Mouse (Mus musculus): ENCODE data around the gene Olfr1417. TPM values are rescaled to one million over a fixed set of nuclear protein-coding genes. Genes with fewer than 3 reads are reported as not detected.

Olfr1417 gene
- total RNA-seq, 1 experiment from 2014 or later: not detected

GRCm38 (mm10) chr19:11811688-11812365 is 27.2 kb downstream of the Olfr1417 start:
- peak; percentile 64 for ATAC-seq (replicated peaks; ENCODE audit: low read depth, poor library complexity, severe bottlenecking)

DNA sequence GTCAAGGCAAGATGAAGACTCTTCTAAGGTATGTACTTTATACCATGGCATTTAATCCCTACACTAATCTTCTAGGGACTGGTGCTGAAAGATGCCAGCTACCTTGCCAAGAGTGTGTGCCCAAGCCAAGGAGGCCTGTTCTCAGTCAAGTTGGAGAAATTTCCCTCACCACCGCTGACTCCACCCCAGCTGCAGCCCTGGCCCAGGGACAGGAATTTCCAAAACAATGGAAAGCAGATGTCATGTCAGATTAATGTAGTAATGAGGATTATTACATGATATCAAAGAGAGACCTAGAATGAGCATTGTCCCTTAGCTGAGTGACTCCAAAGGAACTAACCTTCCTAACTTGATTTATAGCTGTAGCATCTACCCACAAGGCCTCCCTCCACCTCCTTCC is 28.2 kb downstream of the Olfr1417 start:
- no peak for ATAC-seq (replicated peaks; ENCODE audit: low read depth, poor library complexity, severe bottlenecking)

DNA sequence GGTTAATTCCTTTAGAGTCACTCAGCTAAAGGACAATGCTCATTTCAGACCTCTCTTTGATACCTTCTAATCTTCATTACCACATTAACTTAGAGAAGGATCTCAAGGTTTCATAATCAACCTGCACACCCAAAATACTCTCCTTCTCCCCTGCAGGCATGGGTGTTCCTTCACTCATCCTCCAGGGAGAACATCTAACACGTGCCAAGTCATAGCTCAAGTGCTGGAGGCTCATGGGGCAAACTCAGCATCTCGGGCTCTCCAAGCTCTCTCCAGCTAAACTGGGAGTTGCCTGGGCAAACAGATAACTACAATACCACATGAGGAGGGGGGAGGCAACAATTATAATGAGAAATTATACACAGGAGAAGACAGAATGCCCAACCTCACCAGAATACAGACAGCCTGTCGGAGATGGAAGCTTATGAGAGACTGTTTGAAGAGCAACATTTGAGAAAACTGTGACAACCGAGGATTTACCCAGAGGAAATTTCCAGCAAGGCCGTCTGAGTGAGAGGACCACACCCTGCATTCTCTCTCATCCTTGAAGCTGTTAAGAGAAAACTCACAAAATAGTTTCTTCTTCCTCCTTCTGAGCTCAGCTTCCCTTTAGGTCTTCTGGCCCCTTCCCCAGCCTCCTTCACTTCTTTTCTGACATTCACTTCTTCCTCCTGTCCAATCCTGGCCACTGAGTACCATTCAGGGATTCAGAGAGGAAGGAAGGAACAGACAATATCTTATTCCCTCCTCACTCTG is 28.8 kb downstream of the Olfr1417 start:
- no peak for ATAC-seq (replicated peaks; ENCODE audit: low read depth, poor library complexity, severe bottlenecking)

DNA sequence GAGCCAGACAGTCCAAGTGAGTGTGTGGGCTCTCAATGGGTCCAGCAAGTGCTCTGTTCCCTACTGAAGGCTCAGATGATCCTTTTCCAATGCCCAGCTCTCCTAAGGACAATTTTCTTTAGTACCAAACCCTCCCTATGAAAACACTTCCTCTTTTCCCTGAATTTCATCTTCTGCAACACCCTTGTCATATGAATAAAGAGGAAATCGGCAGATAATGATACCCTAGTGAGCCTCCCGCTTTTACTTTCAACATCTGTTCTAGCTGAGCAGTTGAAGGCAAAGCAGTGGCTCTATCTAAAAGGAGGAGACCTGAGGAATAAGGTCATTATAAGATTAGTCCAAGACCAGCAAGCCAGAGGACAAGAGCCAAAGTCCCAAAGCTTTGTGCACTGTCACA is 30.6 kb downstream of the Olfr1417 start:
- no peak for ATAC-seq (replicated peaks; ENCODE audit: low read depth, poor library complexity, severe bottlenecking)

GRCm38 (mm10) chr19:11807822-11808221 is 31.2 kb downstream of the Olfr1417 start:
- ATAC-seq (replicated peaks; ENCODE audit: low read depth, poor library complexity, severe bottlenecking): no peak

GRCm38 (mm10) chr19:11807251-11807650 is 31.8 kb downstream of the Olfr1417 start:
- ATAC-seq (replicated peaks; ENCODE audit: low read depth, poor library complexity, severe bottlenecking): peak; percentile 83

- ATAC-seq (replicated peaks; ENCODE audit: low read depth, poor library complexity, severe bottlenecking): no peak; the same call in 1 of the 2 replicates
Measured at GRCm38 (mm10) chr19:11804423-11804822, 34.6 kb downstream of the Olfr1417 start.

GRCm38 (mm10) chr19:11800531-11801315 is 38.3 kb downstream of the Olfr1417 start:
- peak; percentile 90 for ATAC-seq (replicated peaks; ENCODE audit: low read depth, poor library complexity, severe bottlenecking)

GRCm38 (mm10) chr19:11794447-11794846 is 44.6 kb downstream of the Olfr1417 start:
- ATAC-seq (replicated peaks; ENCODE audit: low read depth, poor library complexity, severe bottlenecking): no peak

DNA sequence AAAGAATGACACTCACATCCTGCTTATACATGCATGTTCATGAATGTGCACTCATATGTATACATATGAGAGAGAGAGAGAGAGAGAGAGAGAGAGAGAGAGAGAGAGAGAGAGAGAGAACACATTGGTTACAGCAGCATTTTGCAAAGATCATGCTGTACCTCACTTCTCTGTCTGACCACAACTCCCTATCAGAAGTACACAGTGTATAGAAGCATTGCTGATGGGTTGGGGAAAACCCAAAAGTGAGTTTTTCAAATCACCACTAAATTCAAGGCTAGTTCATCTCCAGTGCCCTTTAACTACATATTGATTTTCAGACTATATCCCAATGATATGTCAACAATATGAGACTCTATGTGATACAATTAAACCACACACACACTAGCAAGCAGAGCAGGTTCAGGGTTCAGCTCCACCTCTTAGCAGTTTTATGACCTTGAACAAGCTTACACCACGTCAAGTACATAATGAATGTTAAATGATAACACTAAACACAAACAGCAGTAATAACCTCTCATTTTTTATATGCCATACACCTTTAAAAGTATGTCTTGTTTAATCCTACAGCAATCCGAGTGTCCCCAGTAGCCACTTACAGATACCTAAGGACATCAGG is 45.2 kb downstream of the Olfr1417 start:
- ATAC-seq (replicated peaks; ENCODE audit: low read depth, poor library complexity, severe bottlenecking): peak; percentile 72

GRCm38 (mm10) chr19:11791825-11792224 is 47.2 kb downstream of the Olfr1417 start:
- no peak for ATAC-seq (replicated peaks; ENCODE audit: low read depth, poor library complexity, severe bottlenecking)

GRCm38 (mm10) chr19:11788876-11789275 is 50.1 kb downstream of the Olfr1417 start:
- ATAC-seq (replicated peaks; ENCODE audit: low read depth, poor library complexity, severe bottlenecking): no peak

GRCm38 (mm10) chr19:11787826-11788225 is 51.2 kb downstream of the Olfr1417 start:
- no peak for ATAC-seq (replicated peaks; ENCODE audit: low read depth, poor library complexity, severe bottlenecking)

GRCm38 (mm10) chr19:11785409-11786154 is 53.4 kb downstream of the Olfr1417 start:
- ATAC-seq (replicated peaks; ENCODE audit: low read depth, poor library complexity, severe bottlenecking): no peak

DNA sequence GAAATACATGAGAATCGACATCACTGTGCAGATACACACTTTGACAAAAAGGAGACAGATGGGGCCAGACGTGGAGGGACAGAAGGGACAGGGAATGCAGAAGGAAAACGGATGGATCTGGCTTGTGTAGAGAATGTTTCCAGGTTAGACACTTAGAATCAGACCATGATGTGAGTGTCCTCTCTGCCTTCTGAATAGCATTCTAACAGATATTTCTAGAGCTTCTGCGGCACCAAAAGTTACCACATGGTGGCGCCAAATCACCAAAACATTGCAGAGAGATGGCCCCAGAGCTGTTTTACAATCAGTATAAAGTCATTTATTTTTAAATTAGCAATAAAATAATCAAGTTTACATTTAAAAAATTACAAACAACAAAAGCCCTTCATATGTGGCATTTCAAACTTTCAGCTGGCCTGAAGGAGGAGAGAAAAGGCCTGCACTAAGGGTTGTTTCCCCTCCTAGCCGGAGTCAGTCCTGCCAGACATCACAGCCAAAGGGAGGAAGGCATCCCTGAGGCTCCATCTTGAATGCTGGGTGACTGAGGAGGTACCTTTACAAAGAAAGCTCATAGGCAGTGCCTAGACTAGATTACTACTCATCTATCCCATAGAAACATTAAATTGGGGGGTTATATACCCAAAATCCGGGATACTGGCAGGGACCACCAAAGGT is 61.7 kb downstream of the Olfr1417 start:
- peak; percentile 81; the same call in 1 of the 2 replicates for ATAC-seq (replicated peaks; ENCODE audit: low read depth, poor library complexity, severe bottlenecking)

All from common myeloid progenitor, adult 5-6 weeks (primary cell).